Mouse (Mus musculus) G1E (cell line): ENCODE data around the gene Eps8. TPM values are rescaled to one million over a fixed set of nuclear protein-coding genes. Genes with fewer than 3 reads are reported as not detected.

Source experiments
- ATAC-seq: 2 replicates; pipeline ENCODE4 v1.8.0; 2016; ENCODE audit warnings: mild to moderate bottlenecking; ENCODE audit not compliant: insufficient number of reproducible peaks, poor library complexity, low FRiP score, severe bottlenecking; ENCODE audit errors: extremely low read depth
- DNase-seq: peaks from one replicate; pipeline ENCODE4 v3.0.0; 2012; ENCODE audit warnings: low spot score
- H3K27me3 ChIP-seq: 2 replicates; pipeline ENCODE4 v1.6.1; 2012; ENCODE audit warnings: mild to moderate bottlenecking, low read length, inconsistent platforms; ENCODE audit not compliant: insufficient read depth
- H3K36me3 ChIP-seq: replicated peaks from 2 replicates; pipeline ENCODE3; 2012; ENCODE audit warnings: mild to moderate bottlenecking, inconsistent platforms
- H3K4me1 ChIP-seq: 2 replicates; pipeline ENCODE4 v1.6.1; 2012; ENCODE audit warnings: low read depth, low read length, inconsistent platforms, mixed read lengths; ENCODE audit not compliant: insufficient read depth
- H3K4me3 ChIP-seq: 2 replicates; pipeline ENCODE4 v1.5.1; 2012; ENCODE audit warnings: low read depth, mild to moderate bottlenecking, inconsistent platforms, low read length, moderate library complexity, mixed read lengths
- H3K9me3 ChIP-seq: replicated peaks from 2 replicates; pipeline ENCODE4 v1.6.1; 2012; ENCODE audit warnings: inconsistent platforms
- CTCF ChIP-seq: IDR thresholded peaks from 2 replicates; pipeline ENCODE4 v1.5.1; 2012; ENCODE audit warnings: low read depth, low read length, inconsistent platforms, mixed read lengths
- GATA1 ChIP-seq: IDR thresholded peaks from 2 replicates; pipeline ENCODE4 v1.6.1; 2012; ENCODE audit warnings: borderline replicate concordance, low read length, inconsistent platforms, mixed read lengths
- GATA2 ChIP-seq: IDR thresholded peaks from 2 replicates; pipeline ENCODE4 v1.6.1; 2012; ENCODE audit warnings: low read depth, low read length, inconsistent platforms, borderline replicate concordance
- POLR2AphosphoS5 ChIP-seq: IDR thresholded peaks from 2 replicates; pipeline ENCODE4 v1.6.1; 2012; ENCODE audit warnings: low read depth, low read length, inconsistent platforms; ENCODE audit not compliant: insufficient replicate concordance
- TAL1 ChIP-seq: conservative IDR thresholded peaks from 2 replicates; pipeline ENCODE4 v1.6.1; 2012; ENCODE audit warnings: low read depth, low read length, inconsistent platforms, mixed read lengths
- polyA plus RNA-seq: library from polyadenylated mRNA; stranded (reverse); fragments of >175 nt; gene quantifications from 2 replicates; pipeline ENCODE4 v1.2.3, GENCODE M21; 2012
- total RNA-seq, 2 experiments: library from RNA; stranded (forward) in 1 of 2; stranded (reverse) in 1 of 2; fragments of 200-1000 nt in 1 of 2; fragments of >200 nt in 1 of 2; fragmentation: Nextera tagmentation in 1 of 2; gene quantifications; 2 replicates each; pipeline ENCODE4 v1.2.3; 2014 to 2017

Eps8 gene
- total and polyA plus RNA-seq, 3 experiments: 0.33 TPM; not detected in 2

GRCm38 (mm10) chr6:137589245-137589618 is 65.4 kb downstream of the Eps8 start:
- H3K9me3 ChIP-seq: peaks cover 37% of the 10 kb centered on the region
- H3K4me1 ChIP-seq: no peaks in the 10 kb centered on the region
- H3K36me3 ChIP-seq: no peaks in the 10 kb centered on the region
- DNase-seq (no peak), ATAC-seq (no peak)
- no peak overlapping the region for H3K4me3 ChIP-seq
- TF ChIP-seq TAL1 (no peak), GATA2 (no peak), POLR2AphosphoS5 (no peak), GATA1 (no peak), CTCF (no peak)
- H3K27me3 ChIP-seq: no peaks in the 10 kb centered on the region

DNA sequence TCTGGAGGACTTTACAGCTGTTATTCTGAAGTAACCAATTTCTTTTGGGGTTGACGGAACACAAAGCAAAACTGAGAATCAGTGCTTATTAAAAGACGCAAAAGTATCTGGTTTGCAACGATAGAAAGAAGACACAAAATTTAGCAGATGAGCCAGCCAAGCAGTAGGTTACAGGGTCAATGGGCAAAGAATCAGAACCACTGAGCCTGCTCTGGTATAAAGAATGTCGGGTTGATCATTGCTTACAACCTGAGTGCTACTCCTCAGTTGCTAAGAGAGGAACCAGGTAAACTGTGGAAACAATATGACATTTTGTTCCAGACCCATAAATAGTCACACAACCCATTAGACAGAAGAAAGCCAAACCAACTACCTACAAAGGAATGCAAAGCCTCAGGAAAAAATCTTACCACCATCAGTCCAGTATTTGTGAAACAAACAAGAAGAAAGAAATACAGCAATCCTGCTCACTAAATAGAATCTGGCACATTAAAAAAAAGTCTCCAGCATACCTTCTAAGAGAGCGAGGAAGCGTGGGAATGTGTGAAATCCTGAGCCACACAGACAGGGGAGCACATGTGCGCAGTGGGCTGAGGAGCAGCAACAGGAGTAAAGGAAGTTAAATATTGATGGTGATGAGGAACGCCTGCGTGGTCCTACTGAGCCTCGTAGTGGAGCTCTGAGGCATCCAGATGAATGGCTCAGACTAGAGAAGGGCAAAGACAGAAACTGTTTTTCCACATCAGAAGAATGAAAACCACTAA is 66.0 kb downstream of the Eps8 start:
- no peaks in the 10 kb centered on the region for H3K36me3 ChIP-seq
- H3K9me3 ChIP-seq: peaks cover 35% of the 10 kb centered on the region
- no peak for DNase-seq
- no peaks in the 10 kb centered on the region for H3K4me1 ChIP-seq
- H3K27me3 ChIP-seq: no peaks in the 10 kb centered on the region
- no peak for ATAC-seq
- H3K4me3 ChIP-seq: no peak overlapping the region
- TF ChIP-seq POLR2AphosphoS5 (no peak), TAL1 (no peak), GATA1 (no peak), CTCF (no peak), GATA2 (no peak)

GRCm38 (mm10) chr6:137587866-137588265 is 66.8 kb downstream of the Eps8 start:
- Histone ChIP-seq H3K4me3 (no peak overlapping the region), H3K4me1 (no peaks in the 10 kb centered on the region), H3K36me3 (no peaks in the 10 kb centered on the region), H3K9me3 (peaks cover 39% of the 10 kb centered on the region), H3K27me3 (no peaks in the 10 kb centered on the region)
- DNase-seq (no peak), ATAC-seq (no peak)
- TF ChIP-seq GATA2 (no peak), POLR2AphosphoS5 (no peak), TAL1 (no peak), CTCF (no peak), GATA1 (no peak)

- no peak for ATAC-seq
- H3K9me3 ChIP-seq: peaks cover 48% of the 10 kb centered on the region
- no peak for TF ChIP-seq TAL1
- TF ChIP-seq POLR2AphosphoS5: no peak
- no peak for TF ChIP-seq GATA2
- no peak for TF ChIP-seq GATA1
- TF ChIP-seq CTCF: no peak
- no peak for DNase-seq
- H3K4me1 ChIP-seq: no peaks in the 10 kb centered on the region
- no peak overlapping the region for H3K4me3 ChIP-seq
- H3K36me3 ChIP-seq: no peaks in the 10 kb centered on the region
- H3K27me3 ChIP-seq: no peaks in the 10 kb centered on the region
Observed at GRCm38 (mm10) chr6:137585229-137585628, 69.4 kb downstream of the Eps8 start.

DNA sequence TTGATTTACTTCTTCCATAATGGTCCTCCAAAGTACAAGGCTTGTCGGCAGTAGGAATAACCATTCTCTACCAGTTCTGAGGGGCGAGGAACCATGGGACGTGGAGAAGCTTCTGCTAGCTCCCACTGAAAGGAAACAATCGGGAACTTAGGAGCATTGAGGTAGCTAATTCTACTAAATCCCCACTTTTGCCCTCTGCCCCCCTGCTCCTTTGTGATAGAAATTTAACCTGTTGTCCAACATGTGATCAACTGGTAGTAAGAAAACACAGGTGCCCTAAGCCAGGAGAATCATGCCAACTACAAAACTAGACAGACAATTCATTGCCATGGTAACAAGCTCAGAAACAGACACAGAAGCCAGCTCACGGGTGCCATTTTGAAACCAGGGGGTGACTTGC is 71.6 kb downstream of the Eps8 start:
- TF ChIP-seq TAL1: no peak
- TF ChIP-seq POLR2AphosphoS5: no peak
- no peak for TF ChIP-seq CTCF
- no peak for TF ChIP-seq GATA1
- TF ChIP-seq GATA2: no peak
- Histone ChIP-seq H3K4me3 (no peak overlapping the region), H3K4me1 (no peaks in the 10 kb centered on the region), H3K9me3 (peaks cover 49% of the 10 kb centered on the region), H3K36me3 (no peaks in the 10 kb centered on the region), H3K27me3 (no peaks in the 10 kb centered on the region)
- no peak for ATAC-seq
- no peak for DNase-seq

DNA sequence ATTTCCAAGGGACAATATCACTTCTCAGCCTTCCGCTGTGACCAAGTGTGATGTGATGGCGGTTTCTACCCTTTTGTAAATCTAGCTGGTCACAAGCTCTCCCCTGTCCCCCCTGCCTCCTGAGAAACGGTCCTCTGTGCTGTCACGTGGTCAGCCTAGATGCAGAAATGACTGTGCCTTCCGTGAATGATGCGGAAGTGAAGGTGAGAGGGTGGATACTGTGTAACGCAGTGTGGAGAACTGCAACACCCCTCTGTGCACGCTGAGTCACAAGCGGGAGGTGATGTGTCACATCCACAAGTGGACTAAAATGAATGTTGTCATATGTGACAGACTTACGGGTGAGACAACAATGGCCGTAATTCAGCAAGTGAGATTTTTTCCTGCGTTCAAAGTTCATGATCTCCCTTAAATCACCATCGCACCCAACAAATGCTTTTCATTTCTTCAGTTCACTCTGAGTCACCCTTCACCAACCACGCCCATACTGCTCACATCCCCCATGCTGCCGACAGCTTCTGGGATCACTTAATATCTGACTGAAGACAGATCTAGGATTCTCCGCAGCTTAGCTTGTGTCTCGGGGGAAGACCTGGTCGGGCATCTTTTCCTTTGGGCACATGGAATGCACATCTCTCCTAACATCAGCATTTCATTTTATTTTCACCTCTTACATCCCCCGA is 72.3 kb downstream of the Eps8 start:
- H3K4me3 ChIP-seq: no peak overlapping the region
- no peak for ATAC-seq

More for the DNA sequence above, 72.3 kb downstream of the Eps8 start:
- Histone ChIP-seq H3K4me1 (no peaks in the 10 kb centered on the region), H3K36me3 (no peaks in the 10 kb centered on the region), H3K9me3 (peaks cover 49% of the 10 kb centered on the region), H3K27me3 (no peaks in the 10 kb centered on the region)
- TF ChIP-seq CTCF: no peak
- no peak for TF ChIP-seq TAL1
- no peak for TF ChIP-seq POLR2AphosphoS5
- no peak for TF ChIP-seq GATA1
- TF ChIP-seq GATA2: no peak
- DNase-seq: no peak
